Mouse (Mus musculus): Measurements from ENCODE around the gene Morn3.
"Not testable (repeated sequence)": the region's sequence is repeated elsewhere in the genome, so short reads cannot be mapped to it uniquely, and the experiment has no call there.

The Morn3 gene

DNA sequence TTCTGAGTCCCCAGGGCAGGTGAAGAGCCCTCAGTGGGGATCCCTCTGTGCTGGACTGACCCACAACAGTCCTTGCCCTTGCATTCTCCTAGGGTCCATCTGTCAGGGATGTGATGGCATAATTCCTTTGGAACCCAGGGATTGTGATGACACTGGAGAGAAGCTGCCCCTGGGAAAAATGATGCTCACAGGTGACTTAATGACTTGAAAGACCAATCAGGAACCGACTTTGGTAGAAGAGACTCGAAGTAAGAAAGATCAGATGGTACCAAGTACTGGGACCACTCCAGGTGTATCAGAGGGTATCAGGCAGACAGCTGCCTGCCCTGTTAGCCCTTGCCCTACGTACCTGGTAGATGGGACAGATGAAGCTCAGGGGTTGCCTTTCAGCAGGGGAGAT, at the start of gene Morn3:
TSS of gene Morn3 (minus strand) at position 101 of the 400 bp plus-strand sequence.
- no peak for DNase-seq (ENCODE audit: low spot score)

DNA sequence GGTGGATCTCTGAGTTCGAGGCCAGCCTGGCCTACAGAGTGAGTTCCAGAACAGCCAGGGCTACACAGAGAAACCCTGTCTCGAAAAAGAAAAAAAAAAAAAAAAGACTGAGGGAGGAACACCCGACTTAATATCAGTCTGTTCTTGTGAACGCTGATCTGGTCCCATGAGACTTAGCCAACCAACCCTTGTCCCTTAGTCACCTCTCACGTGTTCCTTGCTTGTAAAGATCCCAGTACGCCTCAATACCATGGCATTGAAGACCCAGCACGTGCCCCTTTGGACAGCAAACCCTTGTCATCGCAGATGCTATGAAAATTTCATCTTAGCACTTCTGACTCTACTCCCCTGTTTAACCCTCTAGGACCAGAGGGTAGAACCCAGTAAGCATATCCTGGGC, 49.5 kb upstream of the Morn3 start:
- DNase-seq (ENCODE audit: low spot score) = no peak

DNA sequence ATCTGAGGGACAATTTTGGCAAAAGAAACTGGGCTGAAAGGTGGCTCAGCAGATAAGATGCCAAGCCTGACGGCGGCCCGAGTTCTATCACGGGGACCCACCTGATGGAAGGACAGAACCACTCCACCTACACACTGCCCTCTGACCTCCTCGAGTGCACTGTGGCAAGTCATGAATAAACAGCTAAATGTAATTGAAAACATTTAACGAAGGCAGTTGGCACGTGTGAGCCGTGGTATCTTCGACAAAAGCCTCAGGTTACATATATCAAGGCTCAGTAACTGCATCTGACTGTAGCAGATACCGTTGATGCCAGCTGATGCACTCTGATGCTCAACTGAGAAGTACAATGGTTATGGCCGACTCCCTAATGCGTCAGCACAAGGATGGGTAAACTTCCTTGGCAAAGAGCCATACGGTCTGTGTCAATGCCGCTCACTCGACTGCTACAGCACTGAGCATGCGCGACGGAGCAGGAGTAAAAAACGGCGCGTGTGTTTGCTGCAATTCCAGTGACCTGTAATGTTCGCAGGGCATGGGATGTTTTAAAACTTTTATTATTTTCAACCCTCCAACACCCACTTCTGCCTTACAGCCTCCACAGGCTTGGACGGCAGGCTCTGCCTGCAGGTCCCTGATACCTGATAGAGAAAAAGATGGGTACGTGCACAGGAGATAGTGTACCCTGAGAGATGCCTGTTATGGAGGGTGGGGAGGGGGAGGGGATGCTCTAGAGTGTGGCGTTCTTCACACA, 47.6 kb upstream of the Morn3 start:
- DNase-seq (ENCODE audit: low spot score) = peak; percentile 70

DNA sequence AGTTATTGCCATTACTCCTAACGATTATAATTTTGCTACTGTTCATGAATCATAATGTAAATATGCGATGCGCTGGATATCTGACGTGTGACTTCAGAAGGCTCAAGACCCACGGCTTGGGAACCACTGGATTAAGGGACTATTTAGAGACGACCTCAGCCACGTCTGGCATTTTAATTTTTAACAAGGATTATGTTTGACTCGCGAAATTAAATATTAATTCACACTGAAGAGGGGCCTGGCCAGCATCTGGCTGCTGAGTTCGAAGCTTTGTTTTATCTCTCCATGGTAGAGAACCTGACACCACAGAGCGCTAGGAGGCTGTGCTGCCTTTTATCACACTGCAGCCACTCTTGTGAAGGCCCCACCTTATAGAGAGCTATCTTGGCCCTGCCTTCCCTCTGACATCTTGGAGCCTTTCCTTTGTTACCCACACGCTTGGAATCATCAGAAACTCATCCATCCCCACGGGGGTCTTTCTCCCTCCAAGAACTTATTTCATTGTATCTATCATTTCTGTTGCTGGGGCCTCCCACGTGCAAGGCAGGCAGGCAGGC, 46.3 kb upstream of the Morn3 start:
- DNase-seq (ENCODE audit: low spot score) = peak; percentile 51

DNA sequence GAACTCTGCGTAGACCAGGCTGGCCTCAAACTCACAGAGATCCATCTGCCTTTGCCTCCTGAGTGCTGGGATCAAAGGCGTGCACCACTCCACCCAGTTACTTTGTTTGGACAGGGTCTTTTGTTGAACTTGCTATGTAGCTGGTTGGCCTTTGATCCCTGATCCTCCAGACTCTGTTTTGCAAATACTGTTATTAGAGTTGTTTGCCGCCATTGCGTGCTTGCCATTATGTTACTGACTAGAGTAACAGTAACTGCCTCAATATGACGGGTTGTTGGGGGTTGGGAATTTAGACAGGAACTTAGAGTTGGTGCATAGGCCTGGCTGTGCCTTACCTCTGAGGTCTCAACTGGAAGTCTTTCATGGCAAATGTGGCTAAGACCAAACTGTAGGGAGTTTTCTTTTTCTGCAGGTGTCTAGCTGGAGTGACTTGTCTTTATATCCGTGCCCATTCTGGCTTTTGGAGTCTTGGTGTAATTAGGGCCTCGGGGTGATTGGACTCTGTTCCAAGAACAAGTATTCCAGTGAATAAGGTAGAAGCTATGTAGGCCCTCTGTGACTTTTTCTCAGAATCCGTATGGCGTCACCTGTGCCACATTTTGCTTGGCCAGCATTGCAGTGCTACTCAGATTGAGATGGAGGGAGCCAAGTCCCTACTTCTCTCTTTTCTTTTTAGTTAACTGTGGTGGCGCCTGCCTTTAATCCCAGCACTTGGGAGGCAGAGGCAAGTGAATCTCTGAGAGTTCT, 43.9 kb upstream of the Morn3 start:
- DNase-seq (ENCODE audit: low spot score) = no peak

DNA sequence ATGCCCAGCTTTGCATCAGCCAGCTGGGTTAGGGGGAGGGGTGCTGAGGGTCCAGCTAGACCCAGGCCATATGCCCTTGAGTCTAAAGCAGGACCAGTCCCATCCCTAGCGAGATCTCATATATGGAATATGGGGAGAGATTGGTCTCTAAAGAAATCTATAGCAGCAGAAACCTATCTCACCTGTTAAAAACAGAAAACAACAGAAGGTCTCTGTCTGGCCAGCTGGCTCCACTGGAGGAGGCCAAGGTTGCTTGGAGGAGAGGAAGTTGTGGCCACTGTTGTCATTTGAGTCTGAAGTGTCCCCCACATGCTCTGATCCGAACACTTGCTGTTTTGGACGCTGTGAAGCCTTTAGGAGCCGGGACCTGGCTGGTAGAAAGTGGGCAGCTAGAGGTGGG, 42.0 kb upstream of the Morn3 start:
- no peak for DNase-seq (ENCODE audit: low spot score)

DNA sequence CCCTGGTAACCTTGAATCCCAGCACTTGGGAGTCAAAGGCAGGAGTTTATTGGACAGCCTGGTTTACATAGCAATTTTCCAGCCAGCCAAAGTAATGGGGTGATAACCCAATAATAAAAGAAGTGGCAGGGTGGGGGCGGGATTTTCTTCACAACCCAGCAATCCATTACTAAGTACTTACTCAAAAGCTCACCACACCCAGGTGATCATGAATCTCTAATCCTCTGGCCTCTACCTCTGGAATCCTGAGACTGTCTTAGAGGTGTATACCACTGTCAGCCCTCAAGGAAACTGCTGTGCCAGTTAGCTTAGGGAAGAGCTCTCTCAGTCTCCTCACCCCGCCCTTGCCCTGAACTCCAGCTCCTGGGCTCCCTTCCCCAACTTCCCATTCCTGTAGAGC, 39.7 kb upstream of the Morn3 start:
- no peak for DNase-seq (ENCODE audit: low spot score)

DNA sequence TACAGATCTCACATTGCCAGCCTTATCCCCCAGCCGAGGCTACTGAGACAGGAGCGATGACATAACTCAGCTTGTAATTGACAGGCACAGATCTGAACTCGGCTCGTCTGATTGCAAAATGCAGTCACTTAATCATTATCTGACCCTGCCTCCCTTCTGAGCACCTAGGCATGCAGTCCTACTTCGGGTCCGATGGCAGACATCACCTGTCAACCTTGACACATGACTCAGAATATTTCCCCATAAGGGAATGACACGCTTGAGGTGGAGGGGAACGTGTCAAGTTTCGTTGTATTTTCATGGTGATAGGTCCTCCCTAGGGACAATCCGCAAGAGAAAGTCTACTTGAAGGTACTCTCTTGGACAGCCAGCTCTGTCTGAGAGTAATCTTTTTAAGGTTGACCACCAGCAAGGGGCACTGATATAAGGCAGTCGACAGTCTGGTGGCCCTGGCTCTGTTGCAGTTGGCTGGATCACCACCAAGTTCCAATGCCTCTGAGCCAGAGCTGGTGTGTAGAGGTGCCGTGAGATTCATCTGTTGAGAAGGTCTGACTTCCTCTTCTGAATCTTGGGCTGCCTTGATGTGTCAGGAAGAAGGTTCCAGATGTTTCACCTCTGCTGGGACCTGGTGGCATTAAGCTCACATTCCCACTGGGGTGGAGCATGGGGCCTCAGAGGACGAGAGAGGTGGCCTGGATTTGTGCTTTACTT, 36.7 kb upstream of the Morn3 start:
- DNase-seq (ENCODE audit: low spot score) = no peak

DNA sequence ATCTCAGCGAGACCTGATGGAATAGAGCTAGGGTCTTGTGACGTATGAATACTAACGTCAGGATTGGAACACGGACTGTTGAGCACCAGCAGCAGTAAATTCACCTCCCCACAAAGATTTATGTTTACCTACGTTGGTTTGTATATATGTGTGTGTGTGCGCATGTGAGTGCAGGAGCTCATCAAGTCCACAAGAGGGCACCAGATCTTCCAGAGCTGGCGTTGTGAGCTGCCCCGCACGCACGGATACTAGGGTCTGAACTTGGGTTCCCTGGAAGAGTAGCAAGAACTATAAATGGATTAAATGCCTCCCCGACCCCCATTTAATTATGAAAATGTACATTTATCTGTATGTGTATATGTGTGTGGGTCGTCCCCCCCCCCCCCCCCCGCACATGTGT, 33.7 kb upstream of the Morn3 start:
- no peak for DNase-seq (ENCODE audit: low spot score)

DNA sequence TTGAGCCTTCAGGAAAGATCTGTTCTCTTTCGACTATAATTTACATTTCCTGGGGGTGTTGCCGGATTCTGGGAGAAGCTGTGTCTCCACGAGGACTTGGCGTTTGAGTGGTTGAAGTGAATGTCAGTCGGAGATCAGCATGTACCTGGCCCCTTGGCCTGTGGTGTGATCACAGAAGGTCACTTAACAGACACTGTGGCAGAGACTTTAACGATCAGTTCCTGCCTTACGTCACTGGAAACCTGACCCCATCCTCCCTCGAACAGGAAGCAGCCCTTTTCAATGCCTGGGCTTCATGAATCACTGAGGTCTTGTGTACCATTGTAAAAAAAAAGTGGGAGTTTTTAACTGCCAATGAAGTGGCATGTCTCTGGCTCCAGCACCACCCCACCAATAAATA, 33.2 kb upstream of the Morn3 start:
- no peak for DNase-seq (ENCODE audit: low spot score)

DNA sequence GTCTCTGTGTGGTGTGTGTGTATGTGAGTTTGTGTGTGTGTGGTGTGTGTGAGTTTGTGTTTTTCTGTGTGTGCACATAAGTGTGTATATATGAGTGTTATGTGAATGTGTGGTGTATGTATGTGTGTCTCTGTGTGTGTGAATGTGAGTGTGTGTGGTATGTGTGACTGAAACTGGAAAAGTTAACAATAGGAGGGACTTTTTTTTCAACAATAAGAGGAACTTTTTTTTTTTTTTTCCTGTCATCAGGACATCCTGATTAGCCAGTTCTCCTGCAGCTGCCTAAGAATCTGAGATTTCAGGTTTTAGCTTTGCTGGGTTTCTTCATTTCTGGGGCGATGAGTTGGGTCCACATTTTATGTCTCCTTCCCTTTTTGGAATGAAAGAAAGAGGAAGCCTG, 32.8 kb upstream of the Morn3 start:
- no peak for DNase-seq (ENCODE audit: low spot score)

DNA sequence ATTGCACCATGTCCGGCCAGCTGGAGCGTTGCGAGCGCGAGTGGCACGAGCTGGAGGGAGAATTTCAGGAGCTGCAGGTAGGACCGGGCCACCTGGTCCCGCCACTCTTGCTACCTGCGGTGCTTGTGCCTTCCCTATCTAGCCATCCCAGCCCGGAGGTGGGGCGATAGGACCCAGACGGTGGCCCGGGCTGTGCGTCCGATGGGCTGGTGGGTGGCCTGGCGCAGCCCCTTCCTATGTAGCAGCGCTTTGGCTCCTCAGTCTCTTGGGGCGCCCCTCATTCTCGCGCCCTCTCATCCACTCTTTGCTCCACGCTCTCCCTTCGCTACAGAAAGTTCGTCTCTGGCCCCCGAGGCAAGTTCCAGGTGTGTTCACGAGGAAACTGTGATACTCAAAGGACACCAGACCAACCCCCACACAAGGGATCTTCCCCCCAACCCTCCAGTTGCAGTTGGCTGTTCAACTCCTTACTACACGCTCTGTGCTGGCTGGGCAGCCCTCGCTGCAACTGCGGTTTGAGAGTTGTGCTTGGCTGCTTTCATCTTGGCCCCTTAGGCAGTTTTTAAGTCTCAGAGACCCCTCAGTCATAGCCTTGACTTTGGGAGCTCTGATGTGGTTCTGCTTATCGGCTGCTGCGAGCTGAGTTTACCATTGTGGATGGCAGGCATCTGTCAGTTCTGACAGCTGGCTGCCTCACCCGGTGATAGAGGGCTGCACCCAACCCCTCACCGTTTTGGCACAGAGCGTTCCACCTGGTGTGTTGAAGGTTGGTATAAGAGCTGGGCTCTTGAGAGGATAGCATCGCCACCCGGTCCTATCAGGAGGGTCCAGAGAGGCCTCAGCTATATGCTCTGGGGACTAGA, 29.8 kb upstream of the Morn3 start:
- DNase-seq (ENCODE audit: low spot score) = peak; percentile 51

DNA sequence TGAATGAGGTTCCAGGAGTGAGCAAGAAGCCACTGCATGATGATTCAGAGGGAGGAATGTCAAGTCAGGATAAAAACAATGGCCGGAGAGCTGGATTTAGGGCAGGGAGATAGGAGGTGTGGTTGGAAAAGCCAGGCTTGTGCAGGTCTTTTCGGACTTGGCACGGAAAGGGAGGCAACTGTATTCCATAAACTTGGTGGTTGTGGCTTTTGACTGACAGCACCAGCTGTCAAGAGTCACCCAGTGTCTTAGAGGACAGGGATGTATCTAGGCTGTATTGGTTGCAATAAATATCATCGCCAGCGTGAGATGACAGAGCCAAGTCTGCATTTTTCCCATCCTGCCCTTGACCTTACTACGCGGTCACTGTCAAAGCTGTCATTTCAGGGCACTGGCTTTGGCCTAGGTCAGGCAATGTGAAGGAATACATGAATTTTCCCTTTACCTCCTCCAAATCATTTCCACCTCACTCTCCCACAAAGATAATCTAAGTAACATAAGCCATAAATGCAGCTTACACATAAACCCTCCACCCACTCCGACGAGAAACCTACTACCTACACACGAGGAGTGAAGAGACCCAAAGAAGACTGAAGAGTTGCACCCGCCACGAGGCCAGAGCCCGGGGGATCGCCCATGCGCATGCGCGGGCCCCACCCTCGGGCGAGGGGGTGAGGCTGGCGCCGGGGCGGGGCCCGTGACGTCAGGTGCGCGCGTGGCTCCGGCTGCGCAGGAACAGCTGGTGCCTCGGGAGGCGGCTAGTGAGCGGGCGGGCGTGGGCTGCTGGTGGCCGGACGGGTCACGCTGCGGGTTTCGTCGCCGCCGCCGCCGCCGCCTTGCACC, 29.0 kb upstream of the Morn3 start:
- peak; percentile 95 for DNase-seq (ENCODE audit: low spot score)

DNA sequence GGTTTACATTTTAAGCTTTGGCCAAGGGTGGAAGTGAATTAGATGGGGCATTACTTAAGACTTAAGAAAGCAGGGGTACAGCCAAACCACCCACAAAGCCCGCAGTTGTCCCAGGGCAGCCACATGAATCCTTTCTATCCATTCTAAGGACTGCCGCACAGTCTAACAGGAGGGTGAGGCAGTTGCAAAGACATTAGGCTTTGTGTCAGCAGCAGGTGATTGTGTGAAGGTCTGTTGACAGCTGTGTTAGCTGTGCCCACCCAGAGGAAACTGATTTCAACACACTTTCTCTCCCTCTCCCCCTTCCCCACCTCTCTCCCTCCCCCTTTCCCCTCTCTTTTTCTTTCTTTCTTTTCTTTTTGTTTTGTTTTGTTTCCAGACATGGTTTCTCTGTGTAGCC, 21.9 kb upstream of the Morn3 start:
- no peak for DNase-seq (ENCODE audit: low spot score)

DNA sequence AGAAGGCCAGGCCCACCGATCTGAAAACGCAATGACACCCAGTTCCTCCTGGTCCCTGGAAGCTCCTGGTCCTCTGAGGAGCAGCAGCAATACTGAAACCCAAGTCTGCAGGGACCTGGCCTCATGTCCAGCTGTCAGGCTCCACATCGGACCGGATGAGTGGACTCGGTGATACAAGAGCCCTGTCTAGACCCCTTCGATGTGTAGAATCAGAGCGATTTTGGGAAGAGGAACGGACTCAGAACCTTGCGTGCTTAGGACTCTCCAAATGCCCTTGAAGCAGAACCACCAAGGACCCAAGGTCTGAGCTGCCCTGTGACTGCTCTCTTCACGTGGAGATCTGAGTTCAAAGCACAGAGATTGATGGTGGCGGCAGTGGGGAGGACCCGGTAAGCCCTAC, 21.3 kb upstream of the Morn3 start, which contains the start of gene Tmem120b:
TSS of gene Tmem120b (plus strand) at position 301 of the 400 bp plus-strand sequence.
- DNase-seq (ENCODE audit: low spot score) = no peak

DNA sequence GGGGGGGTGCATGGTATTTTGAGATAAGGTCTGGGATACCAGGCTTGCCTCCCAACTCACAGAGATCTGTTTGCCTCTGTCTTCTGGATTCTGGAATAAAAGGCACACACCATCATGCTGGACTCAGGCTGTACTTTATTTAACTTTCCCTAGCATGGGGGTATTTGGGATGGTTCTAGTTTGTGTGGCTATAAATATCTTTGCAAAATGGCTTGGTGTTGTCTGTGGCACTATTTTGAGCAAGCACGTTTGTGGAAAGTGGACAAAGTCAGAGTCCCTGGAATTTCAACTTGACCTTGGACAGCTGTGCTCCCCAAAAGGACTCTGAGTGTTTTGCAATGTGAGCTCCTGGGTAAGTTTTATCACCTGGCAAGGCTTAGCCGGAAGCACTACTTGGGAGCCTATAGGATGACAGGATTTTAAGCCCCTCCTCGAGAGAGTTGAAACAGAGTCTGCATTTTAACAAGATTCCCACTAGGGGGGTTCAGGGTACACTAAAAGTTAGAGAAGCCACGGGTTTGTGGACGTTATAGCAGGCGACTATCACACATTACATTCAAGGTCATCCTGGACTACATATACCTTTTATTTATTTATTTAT, 20.7 kb upstream of the Morn3 start:
- no peak for DNase-seq (ENCODE audit: low spot score)

DNA sequence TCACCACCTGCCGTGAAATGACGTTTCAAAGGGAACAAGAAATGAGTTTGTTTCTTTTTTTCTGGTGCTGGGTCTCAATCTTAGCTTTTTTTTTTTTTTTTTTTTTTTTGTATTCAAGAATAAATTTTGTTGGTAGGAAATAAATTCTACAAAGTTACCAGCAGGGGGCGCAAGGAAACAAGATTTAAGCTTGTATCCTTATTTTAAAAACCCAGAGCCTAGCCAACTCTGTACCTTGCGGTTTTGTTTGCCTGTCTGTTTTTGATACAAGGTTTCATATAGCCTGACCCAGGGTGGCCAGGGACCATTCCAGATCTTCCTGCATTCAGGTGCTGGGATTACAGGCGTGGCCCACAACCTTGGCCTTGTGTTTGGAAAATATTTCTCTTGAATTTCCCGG, 17.4 kb upstream of the Morn3 start:
- peak; percentile 48 for DNase-seq (ENCODE audit: low spot score)

DNA sequence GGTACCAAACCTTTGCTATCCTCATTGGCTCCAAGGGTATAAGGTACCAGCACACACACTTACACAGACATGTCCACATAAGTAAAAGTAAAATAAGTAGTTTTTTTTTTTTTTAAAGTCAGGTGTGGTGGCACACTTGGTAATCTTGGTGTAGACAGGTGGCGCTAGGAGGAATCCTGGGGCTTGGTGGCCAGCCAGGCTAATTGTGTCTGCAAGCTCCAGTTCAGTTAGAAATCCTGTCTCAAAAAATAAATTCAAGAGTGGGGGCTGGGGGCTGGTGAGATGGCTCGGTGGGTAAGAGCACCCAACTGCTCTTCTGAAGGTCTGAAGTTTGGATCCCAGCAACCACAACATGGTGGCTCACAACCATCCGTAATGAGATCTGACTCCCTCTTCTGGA, 16.3 kb upstream of the Morn3 start:
- no peak for DNase-seq (ENCODE audit: low spot score)

DNA sequence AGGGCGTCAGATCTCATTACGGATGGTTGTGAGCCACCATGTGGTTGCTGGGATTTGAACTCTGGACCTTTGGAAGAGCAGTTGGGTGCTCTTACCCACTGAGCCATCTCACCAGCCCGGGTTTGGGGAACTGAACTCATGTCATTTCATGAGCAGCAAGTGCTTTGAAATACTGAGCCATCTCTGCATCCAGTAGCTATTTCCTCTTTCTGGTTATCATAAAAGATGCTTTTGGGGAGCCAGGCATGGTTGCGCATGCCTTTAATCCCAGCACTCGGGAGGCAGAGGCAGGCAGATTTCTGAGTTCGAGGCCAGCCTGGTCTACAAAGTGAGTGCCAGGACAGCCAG, 14.6 kb upstream of the Morn3 start:
- not testable (repeated sequence) for DNase-seq (ENCODE audit: low spot score)

DNA sequence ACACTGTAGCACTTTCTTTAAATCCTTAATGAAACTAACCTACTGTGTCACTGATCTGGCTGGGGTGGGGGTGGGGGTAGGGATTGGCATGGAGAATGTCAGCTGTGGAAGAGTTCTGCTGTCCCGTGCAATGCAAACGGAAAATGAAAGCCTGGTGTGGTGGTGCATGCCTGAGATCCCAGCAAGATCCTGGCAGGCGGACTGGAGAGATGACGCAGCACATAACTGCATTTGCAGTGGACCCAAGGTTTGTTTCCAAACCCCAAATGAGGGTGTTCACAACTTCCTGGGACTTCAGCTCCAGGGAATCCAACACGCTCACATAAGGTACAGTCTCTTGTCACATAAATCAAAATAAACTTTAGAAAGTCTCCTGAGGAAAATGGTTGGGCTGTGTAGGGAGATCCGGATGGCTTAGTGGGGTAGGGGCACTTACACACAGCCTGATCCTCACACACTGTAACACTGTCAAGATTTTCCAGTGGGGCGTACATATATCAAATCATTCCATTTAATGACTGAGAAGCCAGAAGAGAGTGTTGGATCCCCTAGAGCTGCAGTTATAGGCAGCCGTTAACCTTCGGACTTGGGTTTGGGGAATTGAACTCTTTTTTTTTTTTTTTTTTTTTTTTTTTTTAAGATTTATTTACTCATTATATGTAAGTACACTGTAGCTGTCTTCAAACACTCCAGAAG, 14.0 kb upstream of the Morn3 start:
- DNase-seq (ENCODE audit: low spot score) = no peak
